Mouse (Mus musculus) heart, adult 2 months (tissue): Measurements from ENCODE around the gene Olfr63. TPM values are rescaled to one million over a fixed set of nuclear protein-coding genes. Genes with fewer than 3 reads are reported as not detected.
A peak's percentile ranks its signal among the peaks of the same experiment; 100 is the strongest.
"Not testable (repeated sequence)": the region's sequence is repeated elsewhere in the genome, so short reads cannot be mapped to it uniquely, and the experiment has no call there.

ENCODE experiments used
- DNase-seq, 2 experiments: peaks; one replicate each; pipeline ENCODE4 v3.0.0; 2021
- H3K27ac ChIP-seq: fragments of 200-600 bp; 2 replicates; pipeline ENCODE4 v1.8.1; 2022
- H3K27me3 ChIP-seq: fragments of 200-500 bp; 2 replicates; pipeline ENCODE4 v1.6.1; 2012; ENCODE audit warnings: mild to moderate bottlenecking, low read length, inconsistent platforms, mixed read lengths; ENCODE audit not compliant: control insufficient read depth, insufficient read depth
- H3K36me3 ChIP-seq: fragments of 200-500 bp; 2 replicates; pipeline ENCODE4 v1.6.1; 2012; ENCODE audit warnings: low read length, inconsistent platforms; ENCODE audit not compliant: control insufficient read depth, insufficient read depth
- H3K4me1 ChIP-seq: fragments of 200-500 bp; 2 replicates; pipeline ENCODE4 v1.6.1; 2011; ENCODE audit warnings: low read length; ENCODE audit not compliant: control insufficient read depth, insufficient read depth
- H3K4me3 ChIP-seq: fragments of 200-600 bp; 2 replicates; pipeline ENCODE4 v1.8.1; 2022
- H3K79me2 ChIP-seq: fragments of 200-500 bp; replicated peaks from 2 replicates; pipeline ENCODE4 v1.6.1; 2012; ENCODE audit warnings: mild to moderate bottlenecking, inconsistent platforms, low read length, moderate library complexity, mixed read lengths; ENCODE audit not compliant: control insufficient read depth, insufficient read depth
- H3K9ac ChIP-seq: fragments of 200-500 bp; 2 replicates; pipeline ENCODE4 v1.6.1; 2012; ENCODE audit warnings: low read depth, mild to moderate bottlenecking, control low read depth, inconsistent platforms, low read length, mixed read lengths
- CTCF ChIP-seq: fragments of 200-600 bp; IDR thresholded peaks from 2 replicates; pipeline ENCODE4 v1.8.1; 2022; ENCODE audit warnings: antibody characterized with exemption, mild to moderate bottlenecking, moderate library complexity
- EP300 ChIP-seq: fragments of 200-500 bp; IDR thresholded peaks from 2 replicates; pipeline ENCODE4 v1.6.1; 2011; ENCODE audit warnings: low read depth, low read length, control low read depth; ENCODE audit not compliant: insufficient read depth
- POLR2A ChIP-seq: fragments of 200-500 bp; IDR thresholded peaks from 2 replicates; pipeline ENCODE4 v1.6.1; 2011; ENCODE audit warnings: mild to moderate bottlenecking, low read depth, low read length, control low read depth; ENCODE audit not compliant: insufficient read depth
- WGBS: fragments of 180-500 bp; shearing (Covaris S2); methylation state at CpG from one replicate; pipeline ENCODE4 v1.1.7; 2018; 5-methylcytosine and 5-hydroxymethylcytosine counted together
- intact Hi-C: fragments of 180-260 bp; cut with DNase I; formaldehyde crosslinking; loops from one replicate; pipeline ENCODE4 v1.15.1; 2025
- long read RNA-seq: library from polyadenylated mRNA; stranded (forward); transcript quantifications from one replicate; pipeline ENCODE4 v2.0.0, GENCODE M21; 2021
- polyA plus RNA-seq: library from polyadenylated mRNA; depleted of rRNA; stranded (reverse); fragments of >200 nt; gene quantifications from 2 replicates; pipeline ENCODE4 v1.2.3, GENCODE M21; 2012; rRNA removed
- total RNA-seq, 2 experiments: library from RNA; stranded (reverse); gene quantifications; 2 replicates each; pipeline ENCODE4 v1.2.3; 2021

The Olfr63 gene
- total RNA-seq (not detected), polyA plus RNA-seq (not detected in 2 replicates)
- long read RNA-seq = 0 reads

DNA sequence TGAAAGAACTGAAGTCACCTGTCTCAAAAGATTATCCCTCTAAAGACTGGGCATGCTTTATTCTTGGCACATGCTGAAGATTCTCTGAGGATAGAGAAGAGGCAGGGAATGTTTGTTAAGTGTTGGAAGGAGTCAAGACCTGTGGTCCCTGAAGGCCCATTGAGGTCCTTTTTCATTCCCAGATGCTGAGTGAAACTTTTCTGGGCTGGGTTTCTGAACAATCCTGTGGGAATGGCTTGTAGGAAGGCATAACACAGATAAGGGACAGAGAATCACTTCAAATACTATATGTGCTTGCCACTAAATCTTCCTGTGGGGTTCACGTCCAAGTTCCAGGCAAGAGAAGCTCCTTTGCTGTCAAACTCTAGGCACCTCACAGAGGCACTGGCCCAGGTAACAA lies at the start of gene Olfr63:
TSS of gene Olfr63 (plus strand) at position 301 of the 400 bp plus-strand sequence.
- no peak within 1 kb of the TSS for H3K4me3 ChIP-seq
- H3K27me3 ChIP-seq = peaks cover 1% of the 10 kb centered on the region; the same call in 1 of the 2 replicates
- H3K27ac ChIP-seq = no peak within 1 kb of the TSS
- no peaks in the 10 kb centered on the region for H3K79me2 ChIP-seq
- no peak within 1 kb of the TSS for H3K9ac ChIP-seq
- no peak for DNase-seq
- TF ChIP-seq POLR2A (no peak), CTCF (no peak), EP300 (no peak)
- H3K36me3 ChIP-seq = no peaks in the 10 kb centered on the region
- no peaks in the 10 kb centered on the region for H3K4me1 ChIP-seq
- WGBS = 44% methylated on average over 1 of the region's 1 CpGs
- intact Hi-C loops = no loop called here

DNA sequence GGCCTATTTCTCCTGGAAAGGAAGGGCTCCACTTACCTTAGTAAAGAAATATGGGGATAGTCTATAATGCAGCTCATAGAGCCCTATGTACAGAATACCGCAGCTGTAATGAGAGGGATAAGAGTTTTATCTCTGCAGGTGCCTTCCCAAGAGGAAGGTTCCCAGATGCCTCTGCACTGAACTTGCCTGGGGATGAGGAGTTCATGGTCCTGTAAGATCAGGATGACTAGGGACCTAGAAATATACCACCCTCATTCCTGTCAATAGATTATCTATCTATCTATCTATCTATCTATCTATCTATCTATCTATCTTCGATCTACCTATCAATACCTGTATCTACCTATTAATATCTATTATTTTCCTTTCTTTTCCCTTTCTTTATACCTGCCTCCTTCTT lies 42.9 kb upstream of the Olfr63 start, which contains the start of gene Olfr1564:
TSS of gene Olfr1564 (minus strand) at position 101 of the 400 bp plus-strand sequence.
- WGBS = 68% methylated on average over 2 of the region's 2 CpGs
- Histone ChIP-seq H3K27ac (no peak within 1 kb of the TSS), H3K4me3 (no peak within 1 kb of the TSS), H3K4me1 (no peaks in the 10 kb centered on the region), H3K27me3 (no peaks in the 10 kb centered on the region), H3K79me2 (no peaks in the 10 kb centered on the region), H3K36me3 (no peaks in the 10 kb centered on the region), H3K9ac (no peak within 1 kb of the TSS)
- no peak for DNase-seq
- intact Hi-C loops = no loop called here
- TF ChIP-seq CTCF (no peak), POLR2A (no peak), EP300 (no peak)

DNA sequence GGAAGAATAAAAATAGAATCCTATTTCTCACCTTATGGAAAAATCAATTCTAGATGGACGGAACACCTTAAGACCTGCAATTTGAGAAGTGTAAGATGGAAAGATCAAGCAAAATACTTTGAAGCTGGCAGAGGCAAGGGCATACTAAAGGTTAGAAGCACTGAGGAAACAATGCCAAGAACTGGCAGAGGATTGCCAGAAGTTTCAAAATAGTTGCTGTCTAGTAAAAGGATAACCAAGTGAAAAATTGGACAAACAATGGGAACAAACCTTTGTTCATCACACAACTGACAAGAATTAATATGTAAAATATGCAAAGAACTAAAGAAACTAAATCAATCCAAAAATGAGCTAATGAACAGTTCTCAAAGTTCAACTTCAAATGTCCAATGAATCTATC lies 27.8 kb upstream of the Olfr63 start:
- H3K27me3 ChIP-seq, H3K4me3 ChIP-seq, H3K9ac ChIP-seq, H3K36me3 ChIP-seq, H3K79me2 ChIP-seq, H3K27ac ChIP-seq, H3K4me1 ChIP-seq, DNase-seq: not testable (repeated sequence)
- intact Hi-C loops = loop anchor here (10.0 kb wide), 1 partner anchor 68 kb away; no protein-coding TSS in a partner anchor
- WGBS = 83% methylated on average over 1 of the region's 1 CpGs

DNA sequence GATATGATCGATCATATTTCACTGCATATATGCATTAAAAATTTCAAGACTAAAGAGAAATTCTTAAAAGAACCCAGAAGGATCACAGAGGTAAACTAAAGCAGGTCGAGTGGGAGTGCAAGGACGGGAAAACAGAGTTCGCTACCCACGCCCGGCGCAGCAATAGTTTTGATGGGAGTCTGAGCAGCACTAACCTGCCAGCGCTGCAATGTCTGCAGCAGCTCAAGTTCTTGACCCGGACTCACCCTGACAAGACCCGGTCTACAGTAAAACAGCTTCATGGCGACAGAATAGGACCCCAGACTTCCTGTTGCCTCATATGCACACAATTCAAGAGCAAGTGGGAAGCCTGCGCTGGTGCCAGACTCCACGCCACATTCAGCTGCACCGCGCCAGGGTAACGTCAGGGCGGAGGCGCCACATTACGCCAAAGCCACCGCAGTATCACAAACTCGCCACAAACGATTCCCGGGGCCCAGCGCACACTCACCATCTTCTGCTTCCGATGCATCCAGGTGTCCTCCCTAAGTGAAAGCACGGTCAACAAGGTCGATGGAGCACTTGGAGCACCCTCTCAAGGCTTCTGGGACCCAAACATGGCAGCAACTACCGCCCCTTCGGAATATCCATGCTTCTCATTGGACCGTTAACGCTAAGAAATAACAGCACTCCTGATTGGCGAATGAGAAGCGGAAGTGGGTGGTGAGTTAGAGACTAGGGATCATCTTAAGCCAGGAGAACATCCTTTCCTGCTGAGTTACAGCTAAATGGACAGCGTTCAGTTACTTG lies 9.8 kb upstream of the Olfr63 start, which contains the start of gene Zfp955a:
TSS of gene Zfp955a (minus strand) at position 616 of the 789 bp plus-strand sequence.
- H3K4me1 ChIP-seq, H3K27me3 ChIP-seq, H3K9ac ChIP-seq, intact Hi-C loops, H3K27ac ChIP-seq, H3K36me3 ChIP-seq, DNase-seq, H3K79me2 ChIP-seq: not testable (repeated sequence)
- 25% methylated on average over 1 of the region's 34 CpGs for WGBS
- peak within 1 kb of the TSS; percentile 31; the same call in 1 of the 2 replicates for H3K4me3 ChIP-seq

DNA sequence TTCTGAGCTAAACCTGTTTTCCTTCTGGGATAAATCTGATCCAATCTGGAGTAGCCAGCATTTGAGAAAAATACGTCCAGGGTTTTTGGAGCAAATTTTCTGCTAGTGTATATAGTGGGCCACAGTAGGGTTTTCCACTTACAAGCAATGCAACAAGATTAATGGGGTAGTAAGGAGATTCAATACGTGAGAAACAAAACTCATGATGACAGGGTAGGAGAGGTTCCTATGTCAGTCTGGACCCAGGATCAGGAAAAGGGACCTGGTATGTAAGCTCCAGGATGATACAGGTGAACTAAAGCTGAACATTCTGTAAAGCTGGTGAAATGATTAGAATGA lies 9.2 kb upstream of the Olfr63 start:
- DNase-seq, H3K4me3 ChIP-seq, H3K4me1 ChIP-seq, H3K27ac ChIP-seq, H3K79me2 ChIP-seq, H3K9ac ChIP-seq, intact Hi-C loops, H3K27me3 ChIP-seq, H3K36me3 ChIP-seq: not testable (repeated sequence)
- no CpG with 5 or more reads among the region's 2 CpGs for WGBS

DNA sequence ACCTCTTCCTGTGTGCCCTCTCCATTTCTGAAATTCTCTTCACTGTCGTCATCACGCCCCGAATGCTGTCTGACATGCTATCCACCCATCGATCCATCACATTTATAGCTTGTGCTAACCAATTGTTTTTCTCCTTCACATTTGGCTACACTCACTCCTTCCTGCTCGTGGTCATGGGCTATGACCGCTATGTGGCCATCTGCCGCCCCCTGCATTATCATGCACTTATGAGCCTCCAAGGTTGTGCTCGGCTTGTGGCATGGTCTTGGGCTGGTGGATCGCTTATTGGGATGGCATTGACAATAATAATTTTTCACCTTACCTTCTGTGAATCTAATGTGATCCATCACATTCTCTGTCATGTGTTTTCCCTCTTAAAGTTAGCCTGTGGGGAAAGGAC lies 4.4 kb downstream of the Olfr63 start:
- peaks cover 1% of the 10 kb centered on the region; the same call in 1 of the 2 replicates for H3K27me3 ChIP-seq
- DNase-seq = no peak
- H3K4me3 ChIP-seq = no peak overlapping the region
- TF ChIP-seq CTCF = no peak
- no peak for TF ChIP-seq POLR2A
- no peak for TF ChIP-seq EP300
- intact Hi-C loops = no loop called here
- 80% methylated on average over 9 of the region's 9 CpGs for WGBS
- H3K9ac ChIP-seq = no peak overlapping the region
- no peaks in the 10 kb centered on the region for H3K79me2 ChIP-seq
- no peak overlapping the region for H3K27ac ChIP-seq
- no peaks in the 10 kb centered on the region for H3K4me1 ChIP-seq
- H3K36me3 ChIP-seq = no peaks in the 10 kb centered on the region

DNA sequence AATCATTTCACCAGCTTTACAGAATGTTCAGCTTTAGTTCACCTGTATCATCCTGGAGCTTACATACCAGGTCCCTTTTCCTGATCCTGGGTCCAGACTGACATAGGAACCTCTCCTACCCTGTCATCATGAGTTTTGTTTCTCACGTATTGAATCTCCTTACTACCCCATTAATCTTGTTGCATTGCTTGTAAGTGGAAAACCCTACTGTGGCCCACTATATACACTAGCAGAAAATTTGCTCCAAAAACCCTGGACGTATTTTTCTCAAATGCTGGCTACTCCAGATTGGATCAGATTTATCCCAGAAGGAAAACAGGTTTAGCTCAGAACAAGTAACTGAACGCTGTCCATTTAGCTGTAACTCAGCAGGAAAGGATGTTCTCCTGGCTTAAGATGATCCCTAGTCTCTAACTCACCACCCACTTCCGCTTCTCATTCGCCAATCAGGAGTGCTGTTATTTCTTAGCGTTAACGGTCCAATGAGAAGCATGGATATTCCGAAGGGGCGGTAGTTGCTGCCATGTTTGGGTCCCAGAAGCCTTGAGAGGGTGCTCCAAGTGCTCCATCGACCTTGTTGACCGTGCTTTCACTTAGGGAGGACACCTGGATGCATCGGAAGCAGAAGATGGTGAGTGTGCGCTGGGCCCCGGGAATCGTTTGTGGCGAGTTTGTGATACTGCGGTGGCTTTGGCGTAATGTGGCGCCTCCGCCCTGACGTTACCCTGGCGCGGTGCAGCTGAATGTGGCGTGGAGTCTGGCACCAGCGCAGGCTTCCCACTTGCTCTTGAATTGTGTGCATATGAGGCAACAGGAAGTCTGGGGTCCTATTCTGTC lies 24.8 kb downstream of the Olfr63 start, which contains the start of gene Zfp955b:
TSS of gene Zfp955b (plus strand) at position 506 of the 837 bp plus-strand sequence.
- H3K36me3 ChIP-seq, H3K4me3 ChIP-seq, H3K27me3 ChIP-seq, H3K4me1 ChIP-seq, H3K27ac ChIP-seq, DNase-seq, H3K9ac ChIP-seq, intact Hi-C loops, H3K79me2 ChIP-seq: not testable (repeated sequence)
- WGBS = no CpG with 5 or more reads among the region's 25 CpGs

DNA sequence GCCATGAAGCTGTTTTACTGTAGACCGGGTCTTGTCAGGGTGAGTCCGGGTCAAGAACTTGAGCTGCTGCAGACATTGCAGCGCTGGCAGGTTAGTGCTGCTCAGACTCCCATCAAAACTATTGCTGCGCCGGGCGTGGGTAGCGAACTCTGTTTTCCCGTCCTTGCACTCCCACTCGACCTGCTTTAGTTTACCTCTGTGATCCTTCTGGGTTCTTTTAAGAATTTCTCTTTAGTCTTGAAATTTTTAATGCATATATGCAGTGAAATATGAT lies 25.3 kb downstream of the Olfr63 start:
- H3K27ac ChIP-seq, intact Hi-C loops, H3K9ac ChIP-seq, H3K4me3 ChIP-seq, DNase-seq, H3K79me2 ChIP-seq, H3K36me3 ChIP-seq, H3K27me3 ChIP-seq, H3K4me1 ChIP-seq: not testable (repeated sequence)
- WGBS = no CpG with 5 or more reads among the region's 9 CpGs
